Mouse (Mus musculus): ENCODE results near the gene Scrt2.

DNA sequence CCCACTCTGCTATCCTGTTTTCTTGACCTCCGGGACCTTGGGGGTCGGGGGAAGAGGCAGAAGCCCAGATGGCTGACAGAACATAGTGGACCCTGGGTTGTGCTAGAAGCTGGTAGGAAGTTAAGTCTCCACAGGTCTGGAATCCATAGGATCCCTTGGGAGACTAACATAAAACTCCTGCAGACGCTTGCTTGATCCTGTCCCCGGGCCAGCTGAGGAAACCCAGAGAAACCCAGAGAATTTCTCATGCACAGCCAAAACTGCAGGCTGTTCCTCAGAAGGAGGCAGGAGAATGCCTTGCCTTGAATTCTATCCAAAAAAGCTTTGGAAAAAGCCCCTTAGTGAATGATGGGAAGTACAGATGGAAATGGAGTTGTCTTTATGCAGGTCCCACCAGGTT, 2.1 kb downstream of the Scrt2 start:
- TF ChIP-seq CTCF (IDR thresholded peaks at IDR 0.05), result no peak
- TF ChIP-seq EP300 (IDR thresholded peaks at IDR 0.05), result no peak
